Mouse (Mus musculus) ovary, postnatal 36 days (tissue): ENCODE data around the gene Arrb1.

Experiments used
- DNase-seq: peaks from one replicate; pipeline ENCODE4 v3.0.0; 2022; ENCODE audit warnings: low spot score, mixed read lengths

The Arrb1 gene

DNA sequence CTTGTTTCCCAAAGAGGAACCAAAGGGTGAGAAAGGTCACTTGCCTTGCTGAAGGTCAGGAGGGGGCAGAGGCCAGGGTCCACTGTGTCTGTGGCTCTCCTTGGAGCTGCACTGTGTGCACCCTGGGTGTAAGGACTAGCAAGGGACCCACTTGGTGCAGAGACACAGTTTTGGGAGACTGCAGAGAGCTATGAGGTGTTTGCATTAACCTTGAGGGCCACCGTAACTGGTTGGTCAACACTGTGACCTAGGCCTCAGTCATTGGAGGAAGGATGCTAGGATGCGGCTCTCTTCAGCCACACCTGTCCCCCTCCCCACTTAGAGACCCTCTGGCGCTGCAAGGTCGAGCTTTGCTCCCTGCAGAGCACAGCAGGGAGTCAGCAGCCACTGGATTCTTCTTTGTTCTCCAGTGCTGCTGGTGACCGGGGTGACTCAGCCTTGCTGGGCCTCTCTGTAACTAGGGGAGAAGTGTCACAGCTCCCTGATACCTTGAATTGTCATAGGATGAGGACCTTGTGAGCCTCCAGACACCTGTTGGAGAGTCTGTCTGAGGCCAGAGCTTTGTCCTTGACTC, 2.0 kb downstream of the Arrb1 start:
- DNase-seq: no peak

DNA sequence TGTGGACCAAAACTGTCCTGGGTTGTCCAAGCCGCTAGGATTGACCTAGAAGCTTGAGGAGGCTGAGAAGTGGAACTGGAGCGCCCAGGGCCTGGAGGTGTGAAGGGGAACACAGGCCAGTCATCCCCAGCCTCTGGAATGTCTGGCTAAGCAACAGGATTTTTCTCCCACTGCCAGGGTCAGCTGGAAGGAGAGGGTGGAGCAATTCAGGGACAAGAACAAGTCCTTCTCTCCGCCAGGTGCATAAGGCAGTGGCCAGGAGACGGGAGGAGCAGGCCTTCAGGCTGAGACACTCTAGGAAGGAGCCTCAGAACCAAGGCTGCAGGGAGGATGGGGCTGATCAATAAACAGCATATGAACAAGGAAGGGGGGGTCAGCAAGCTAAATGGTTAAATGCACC, 3.2 kb downstream of the Arrb1 start:
- no peak for DNase-seq

DNA sequence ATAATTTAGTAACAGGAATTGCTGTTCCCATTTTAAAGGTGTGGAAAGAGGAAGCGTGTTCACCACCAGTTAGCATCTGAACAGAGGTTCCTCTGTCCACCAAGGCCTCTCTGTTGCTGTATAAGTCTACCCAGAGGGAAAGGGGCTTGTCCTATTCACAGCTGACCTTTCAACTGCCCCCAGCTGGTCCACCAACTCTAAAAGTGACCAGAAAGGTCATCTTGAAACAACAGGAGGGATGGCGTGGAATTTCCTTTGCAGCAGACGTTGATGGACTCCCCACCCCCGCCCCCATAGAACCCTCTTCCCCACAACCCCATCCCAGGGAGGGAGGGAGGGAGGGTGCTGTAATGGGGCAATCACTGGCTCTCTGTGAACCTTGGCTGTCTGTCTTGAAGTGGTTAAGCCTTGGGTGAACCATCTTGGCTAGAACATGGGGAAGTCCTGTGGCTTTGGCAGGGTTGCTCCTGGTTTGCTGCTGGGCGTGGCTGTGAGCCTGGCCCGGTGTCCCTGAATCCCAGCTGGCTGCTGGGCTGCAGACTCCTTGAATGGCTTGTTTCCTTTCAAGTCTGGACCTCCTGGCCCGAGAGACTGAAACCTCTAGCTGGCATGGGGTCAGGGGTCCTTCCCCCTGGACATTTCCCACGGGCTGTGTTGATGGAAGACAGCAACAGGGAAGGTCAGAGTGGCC, 4.1 kb downstream of the Arrb1 start:
- peak; percentile 69 for DNase-seq

DNA sequence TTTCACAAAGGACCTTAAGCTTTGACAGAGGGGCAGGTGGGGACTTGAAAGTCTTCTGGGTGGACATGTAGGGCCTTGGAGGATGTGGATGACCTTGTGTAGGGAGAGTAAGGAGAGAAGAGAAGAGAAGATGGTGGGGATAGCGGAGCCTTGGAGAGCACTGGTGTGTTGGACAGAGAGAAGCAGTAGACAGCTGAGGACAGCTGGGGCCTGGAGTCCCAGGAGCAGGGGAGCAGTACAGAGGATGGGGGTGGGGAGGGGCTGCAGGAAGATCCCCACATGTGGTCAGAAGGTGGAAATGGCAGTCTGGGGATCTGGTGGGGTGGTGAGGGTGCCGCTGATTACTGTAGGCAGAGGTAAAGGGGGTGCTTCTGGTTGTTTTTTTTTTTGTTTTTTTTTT, 4.8 kb downstream of the Arrb1 start:
- DNase-seq: no peak

DNA sequence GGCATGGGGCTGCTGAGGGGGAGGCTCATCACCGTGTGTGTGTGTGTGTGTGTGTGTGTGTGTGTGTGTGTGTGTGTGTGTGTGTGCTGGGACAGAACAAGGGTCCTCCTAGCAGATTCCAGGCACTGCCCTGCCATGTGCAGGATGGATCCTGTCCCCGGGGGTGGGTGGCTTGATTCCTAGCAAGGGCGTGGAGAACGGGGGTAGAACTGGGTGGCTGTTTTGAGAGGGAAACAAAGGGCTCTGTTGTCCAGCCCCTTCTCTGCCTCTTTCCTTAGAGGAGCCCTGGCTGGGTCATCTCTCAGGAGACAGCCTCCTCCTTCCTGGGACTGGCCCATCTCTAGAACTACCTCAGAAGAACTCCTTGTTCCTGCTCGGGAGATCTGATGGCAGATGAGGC, 5.9 kb downstream of the Arrb1 start:
- no peak for DNase-seq

DNA sequence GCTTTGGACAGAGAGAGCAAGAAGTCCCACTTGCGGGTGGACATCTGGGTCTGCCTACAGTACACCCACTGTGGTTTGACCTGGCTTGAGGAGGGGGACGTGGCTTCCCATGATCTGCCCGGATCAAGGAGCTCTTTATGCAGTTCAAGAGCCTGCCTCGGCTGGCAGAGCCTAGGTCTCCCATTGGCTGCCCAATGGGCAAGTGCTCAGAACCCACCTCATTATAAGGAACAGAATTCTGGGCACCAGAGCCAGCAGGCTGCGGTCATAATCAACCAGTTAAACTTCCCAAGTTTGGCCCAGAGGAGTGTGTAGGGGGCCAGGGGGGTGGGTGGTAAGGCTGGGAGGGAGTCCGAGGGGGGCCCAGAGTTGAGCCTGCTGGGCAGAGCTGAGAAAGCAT, 9.0 kb downstream of the Arrb1 start:
- no peak for DNase-seq

DNA sequence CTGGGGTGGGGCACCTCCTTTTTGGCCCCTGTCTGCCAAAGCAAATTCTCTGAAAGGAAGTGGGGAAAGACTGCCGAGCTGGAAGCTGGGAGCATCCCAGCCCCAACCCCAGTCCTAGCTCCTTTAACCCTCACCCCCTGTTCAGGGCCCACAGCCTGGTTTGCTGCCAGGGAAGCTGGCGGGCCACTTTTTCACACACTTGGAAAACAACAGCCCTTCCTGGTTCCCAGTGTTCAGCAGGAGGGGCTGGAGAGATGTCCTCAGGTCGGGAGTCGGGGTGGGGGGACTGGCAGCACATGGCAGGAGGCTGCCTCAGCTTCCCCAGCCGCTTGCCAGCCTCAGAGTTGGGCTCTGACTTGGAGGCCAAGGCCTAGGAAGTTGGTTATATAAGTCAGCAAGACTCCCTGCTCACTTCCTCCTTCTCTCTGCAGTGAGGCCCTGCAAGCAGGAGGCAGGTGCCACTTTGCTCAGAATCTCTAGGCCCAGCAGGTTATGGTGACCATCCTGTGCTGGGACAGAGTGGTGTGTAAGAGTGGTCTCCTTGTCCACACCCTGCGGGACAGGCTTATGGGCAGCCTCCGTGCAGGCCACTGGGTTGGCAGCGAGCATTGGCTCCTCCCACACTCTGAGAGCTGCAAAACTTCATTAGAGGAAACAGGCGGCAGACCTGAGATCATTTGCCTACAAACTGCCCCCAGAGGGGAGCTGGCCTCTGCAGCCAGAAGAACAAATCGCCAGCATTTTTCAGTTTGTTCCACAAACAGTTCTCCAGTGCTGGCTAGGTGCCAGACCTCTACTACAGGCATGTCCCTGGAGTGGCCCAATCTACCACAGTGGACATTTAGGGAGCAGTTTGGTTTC, 10.8 kb downstream of the Arrb1 start:
- peak; percentile 66 for DNase-seq

DNA sequence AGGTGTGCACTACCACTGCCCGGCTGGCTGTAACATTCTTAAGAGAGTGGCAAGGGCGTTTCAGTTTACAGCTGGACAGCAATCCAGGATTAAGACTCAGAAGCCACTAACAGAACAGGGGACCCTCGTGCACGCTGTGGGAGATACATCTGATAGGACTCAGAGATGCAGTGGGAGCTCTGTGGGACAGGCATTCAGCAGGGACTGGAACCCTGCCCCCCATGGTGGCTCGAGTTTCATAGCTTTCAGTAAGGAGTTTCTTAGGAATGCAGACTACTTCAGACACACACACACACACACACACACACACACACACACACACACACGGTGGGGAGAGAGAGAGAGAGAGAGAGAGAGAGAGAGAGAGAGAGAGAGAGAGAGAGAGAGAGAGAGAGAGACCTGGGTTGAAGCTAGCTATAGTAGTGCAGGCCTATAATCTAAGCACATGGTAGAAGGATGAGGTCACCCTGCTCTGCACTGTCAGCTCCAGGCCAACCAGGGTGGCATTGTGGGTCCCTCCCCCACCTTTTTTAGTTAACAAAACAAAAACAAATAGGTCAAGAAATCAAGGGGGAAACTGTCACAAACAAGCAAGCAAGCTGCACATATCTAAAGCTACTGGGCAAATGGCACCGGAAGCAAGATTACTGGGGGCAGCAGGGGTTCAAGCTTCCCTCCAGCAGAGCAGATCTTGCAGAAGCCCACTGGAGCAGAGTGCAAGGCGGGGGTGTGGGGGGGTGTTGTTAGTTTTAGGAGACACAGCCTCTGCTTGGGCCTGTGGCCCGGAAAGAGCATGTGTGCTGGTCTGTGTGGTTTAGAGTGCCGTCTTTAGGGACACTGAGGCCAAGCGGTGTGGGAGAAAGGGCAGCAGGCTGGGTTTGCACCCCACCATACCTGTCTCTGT, 12.6 kb downstream of the Arrb1 start:
- no peak for DNase-seq

DNA sequence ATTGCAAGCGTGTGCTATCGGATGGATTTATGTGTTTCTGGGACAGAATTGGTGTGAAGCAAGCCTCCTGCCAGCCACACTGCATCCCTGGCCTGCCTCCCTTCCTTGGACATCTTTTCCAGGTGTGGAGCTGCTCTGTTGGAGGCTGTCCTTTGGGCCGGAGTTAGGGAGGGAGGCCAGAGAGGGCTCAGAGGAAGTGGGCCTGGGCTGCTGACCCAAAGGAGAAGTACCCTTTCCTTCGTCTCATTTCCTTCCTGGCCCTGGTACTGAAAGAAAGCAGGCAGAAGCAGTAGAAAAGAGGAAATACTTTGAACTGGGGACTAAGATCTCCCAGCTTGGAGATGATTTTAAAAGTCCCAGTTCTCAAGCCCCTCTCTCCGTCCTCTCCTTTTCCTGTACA, 14.4 kb downstream of the Arrb1 start:
- no peak for DNase-seq

DNA sequence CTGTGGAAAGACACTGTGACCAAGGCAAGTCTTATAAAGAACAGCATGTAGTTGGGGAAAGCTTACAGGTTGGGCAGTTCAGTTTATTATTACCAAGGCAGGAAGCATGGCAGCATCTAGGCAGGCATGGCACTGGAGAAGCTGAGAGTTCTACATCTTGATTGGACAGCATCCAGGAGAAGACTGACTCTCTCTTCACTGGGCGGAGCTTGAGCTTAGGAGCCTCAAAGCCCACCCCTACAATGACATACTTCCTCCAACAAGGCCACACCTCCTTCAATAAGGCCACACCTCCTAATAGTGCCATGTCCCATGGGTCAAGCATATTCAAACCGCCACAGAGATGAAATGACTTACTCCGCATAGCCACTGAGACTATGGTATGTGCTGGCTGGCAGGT, 16.4 kb downstream of the Arrb1 start:
- no peak for DNase-seq

DNA sequence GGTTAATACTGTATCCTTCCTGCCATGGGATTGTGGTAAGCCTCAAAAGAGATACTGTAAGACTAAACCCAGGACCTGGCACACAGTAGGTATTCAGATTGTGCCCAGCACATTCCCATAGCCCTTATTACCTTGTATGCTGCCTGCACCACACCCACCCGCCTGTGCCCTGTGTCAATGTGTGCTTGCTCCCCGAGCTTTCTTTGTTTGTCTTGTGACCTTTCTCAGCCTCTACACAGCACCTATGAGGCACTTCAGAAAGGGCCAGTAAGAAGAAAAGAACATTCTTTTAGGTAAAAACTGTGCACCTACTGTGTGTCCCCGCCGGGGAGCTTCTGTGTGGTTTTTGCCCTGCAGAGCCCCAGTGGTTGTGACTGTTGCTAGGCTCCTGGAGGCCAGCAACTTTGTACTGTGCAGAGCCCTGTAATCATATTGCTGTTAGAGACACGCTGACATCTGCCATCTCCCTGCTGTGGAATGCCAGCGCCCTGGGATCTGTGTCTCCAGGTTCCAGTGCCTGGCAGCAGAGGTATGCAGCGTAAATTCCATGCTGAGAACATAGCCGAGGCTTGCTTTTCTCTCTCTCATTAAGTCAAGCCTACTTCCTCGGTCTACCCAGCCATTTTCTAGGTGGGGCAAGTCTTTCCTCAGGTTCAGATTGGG, 18.1 kb downstream of the Arrb1 start:
- no peak for DNase-seq

DNA sequence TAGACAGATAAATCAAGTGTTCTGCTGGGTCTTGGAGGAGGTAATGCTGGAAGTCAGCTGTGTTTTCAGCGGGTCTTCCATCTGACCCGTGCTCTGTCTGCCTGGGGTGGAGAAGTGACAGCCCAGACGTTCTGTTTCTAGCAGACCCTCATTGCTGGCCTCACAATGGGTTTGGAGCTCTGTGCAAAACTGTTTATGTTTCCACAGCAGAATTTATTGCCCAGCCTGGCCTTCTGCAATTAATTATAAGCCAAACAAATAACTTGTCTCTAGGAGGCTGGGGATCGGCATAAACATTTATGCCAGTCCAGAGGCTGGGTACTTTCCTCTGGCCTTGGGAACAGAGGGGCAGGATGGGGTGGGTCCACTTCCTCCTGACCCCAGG, 18.6 kb downstream of the Arrb1 start:
- no peak for DNase-seq

DNA sequence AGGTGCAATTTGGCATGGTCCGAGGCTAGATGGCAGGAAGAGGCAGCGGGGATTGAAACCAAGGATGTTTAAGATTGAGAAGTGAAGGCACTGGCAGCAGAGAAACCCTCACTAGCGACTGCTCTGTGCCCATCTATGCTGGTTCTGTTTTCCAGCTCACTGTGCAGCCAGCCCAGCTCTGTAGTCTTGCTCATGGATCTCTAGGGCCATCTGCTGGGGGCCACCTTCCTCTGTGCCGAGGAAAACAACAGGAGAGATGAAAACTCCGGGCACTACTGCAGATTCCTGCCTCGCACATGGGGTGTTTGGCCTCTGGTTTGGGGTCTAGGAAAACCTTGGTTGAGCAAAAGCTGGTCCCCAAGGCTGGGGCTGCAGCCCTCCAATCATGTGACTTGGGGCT, 20.6 kb downstream of the Arrb1 start:
- peak; percentile 72 for DNase-seq

DNA sequence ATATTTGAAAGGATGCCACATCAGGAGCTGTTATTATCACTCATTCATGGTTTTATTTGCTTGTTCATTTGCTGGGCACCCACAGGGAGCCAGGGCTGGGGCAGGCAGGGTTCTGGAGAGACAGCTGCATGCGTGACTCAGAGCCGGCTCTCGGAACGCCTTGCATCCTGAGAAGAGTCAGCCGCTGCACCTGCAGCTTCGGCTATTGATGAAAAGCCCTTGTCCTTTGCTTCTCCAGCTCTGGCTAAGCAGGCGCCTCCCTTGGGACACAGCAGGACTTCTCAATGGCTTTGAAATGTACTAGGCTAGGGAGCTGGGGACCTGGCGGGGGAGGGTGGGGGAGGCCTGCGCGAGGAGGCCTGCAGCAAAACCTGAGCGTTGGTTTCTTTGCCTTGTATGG, 23.8 kb downstream of the Arrb1 start:
- no peak for DNase-seq

DNA sequence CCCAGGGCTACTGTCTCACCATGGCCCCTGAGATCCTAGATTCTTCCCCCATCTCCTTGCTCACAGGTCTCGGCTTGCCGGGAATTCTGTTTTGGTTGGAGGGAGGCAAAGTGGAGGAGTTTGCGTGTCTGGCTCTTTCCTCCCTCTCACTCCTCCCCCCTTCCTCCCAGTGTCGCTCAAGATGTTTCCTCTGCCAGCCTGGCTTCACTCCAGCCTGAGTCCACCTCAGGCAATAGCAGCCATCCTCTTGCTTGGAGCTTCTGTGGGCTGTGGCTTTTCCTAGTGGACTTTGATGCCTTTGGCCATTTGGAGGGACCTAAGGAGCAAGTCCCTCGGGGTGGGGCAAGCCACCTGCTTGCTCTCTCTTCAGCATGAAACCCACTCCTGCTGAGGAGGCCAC, 27.2 kb downstream of the Arrb1 start:
- DNase-seq: no peak

DNA sequence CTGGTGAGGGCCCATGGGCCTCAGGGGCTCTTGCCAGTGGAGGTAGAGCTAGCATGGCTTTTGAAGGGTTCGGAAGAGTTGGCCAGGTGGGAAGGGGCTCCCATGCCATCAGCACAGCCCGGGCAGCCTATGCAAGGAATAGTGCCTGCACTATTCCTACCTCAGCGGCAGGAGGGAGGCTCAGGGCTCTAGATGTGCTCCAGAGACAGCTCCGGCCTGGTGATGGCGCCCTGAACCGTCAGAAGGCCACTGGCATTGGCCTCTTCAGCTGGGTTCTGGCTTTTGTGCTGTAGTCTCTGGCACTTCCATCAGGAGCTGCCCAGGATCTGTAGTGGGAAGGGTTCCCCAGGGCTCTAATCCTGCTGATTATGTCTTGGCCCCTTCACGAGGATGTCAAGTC, 28.0 kb downstream of the Arrb1 start:
- no peak for DNase-seq

DNA sequence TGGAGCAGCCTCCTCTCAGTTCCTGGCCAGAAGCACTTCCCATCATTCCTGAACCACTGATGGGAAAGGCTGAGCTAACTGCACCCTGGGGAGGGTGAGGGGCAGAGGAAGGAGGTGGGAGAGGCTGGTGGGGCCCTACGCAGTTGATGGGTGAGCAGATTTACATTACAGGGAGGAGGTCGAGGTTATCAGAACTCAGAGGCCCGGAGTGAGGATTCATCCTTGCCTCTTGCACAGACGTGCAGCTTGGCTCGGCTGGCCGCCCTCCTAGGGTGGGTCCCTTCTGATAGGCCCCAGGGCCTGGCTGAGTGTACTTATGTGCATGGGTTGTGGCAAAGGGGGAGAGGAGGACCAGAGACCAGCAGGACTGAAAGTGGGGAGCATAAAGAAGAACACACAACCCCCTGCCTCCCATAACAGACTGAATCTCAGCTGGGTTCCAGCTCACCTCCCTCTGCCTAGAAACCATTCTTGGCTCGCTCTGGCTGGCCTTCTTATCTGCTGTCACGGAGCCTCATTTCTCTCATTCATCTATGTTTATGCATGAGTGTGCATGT, 30.1 kb downstream of the Arrb1 start:
- no peak for DNase-seq

DNA sequence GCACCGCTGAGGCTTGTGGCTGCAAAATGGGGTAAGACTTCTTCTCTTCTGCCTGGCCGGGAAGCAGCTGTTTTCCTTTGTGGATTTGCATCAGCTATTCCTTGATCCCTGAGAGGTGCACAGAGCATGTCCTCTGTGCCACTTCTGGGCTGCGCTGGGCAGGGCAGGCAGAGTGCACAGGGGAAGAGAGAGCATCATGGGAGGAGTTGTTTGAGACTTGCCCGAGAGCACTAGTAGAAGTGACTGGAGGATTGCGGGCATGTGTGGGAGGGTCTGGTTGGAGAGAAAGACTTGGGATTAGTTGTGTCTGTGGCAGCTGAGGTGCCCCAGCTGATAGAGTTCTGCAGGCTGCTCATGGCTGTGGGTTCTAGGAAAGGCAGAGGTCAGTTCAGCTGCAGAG, 35.4 kb downstream of the Arrb1 start:
- DNase-seq: no peak

DNA sequence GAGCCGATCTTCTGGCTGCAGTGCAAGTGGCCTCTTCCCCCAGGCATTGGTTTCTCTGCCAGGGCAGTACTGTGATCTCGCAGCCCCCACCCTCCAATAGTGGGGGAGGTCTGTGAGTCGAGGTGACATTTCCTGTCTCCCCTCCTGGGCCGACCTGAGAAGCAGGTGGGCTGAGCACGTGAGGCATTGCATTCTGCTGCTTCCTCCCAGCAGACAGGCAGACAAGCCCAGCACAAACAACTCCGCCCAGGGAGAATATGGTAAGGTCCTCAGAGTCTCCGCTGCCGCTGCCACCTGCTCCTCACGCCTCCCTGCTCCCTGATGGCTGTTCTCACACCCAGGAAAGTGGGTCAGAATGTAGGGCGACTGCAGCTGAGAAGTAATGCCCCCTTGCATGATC, 37.7 kb downstream of the Arrb1 start:
- no peak for DNase-seq

DNA sequence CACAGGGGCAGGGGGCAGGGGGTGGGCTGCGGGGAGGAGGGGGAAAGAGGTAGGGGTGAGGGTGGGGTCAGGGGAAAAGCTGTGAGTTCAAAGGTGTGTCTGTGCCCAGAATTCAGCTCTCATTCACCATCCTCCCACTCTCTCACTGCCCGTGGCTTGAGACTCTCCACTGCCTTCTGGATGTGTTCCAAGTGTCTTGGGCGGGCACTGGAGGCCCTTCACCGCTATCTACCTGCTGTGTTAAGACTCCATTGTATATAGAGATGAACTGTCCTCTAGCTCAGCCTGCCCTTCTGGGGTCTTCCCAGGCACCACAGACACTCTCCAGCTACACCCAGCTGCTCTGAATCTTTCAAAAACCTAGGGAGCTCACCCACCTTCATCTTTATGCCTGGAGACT, 38.1 kb downstream of the Arrb1 start:
- DNase-seq: no peak

DNA sequence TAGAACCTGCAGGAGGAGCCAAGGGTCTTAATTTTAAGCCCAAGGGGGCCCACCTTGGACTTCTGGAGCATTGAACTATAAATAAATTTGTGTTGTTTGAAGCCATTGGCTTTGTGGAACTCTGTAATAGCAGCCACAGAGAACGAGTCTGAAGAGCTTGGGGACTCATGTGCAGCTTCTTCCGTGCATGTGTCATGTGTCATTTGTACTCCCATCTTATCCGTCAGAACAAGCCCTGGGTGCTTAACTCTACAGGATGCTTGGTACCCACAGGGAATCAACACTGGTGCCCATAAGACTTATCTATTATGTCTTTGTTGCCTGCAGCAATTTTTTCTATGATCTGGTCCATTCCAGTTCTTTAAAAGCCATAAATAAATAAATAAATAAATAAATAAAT, 43.0 kb downstream of the Arrb1 start:
- no peak for DNase-seq
